Mouse (Mus musculus): ENCODE data around the gene Pax8. TPM values are rescaled to one million over a fixed set of nuclear protein-coding genes. Genes with fewer than 3 reads are reported as not detected.

Pax8 gene
- polyA plus RNA-seq, 1 experiment from 2014 or later: 0.09 TPM

DNA sequence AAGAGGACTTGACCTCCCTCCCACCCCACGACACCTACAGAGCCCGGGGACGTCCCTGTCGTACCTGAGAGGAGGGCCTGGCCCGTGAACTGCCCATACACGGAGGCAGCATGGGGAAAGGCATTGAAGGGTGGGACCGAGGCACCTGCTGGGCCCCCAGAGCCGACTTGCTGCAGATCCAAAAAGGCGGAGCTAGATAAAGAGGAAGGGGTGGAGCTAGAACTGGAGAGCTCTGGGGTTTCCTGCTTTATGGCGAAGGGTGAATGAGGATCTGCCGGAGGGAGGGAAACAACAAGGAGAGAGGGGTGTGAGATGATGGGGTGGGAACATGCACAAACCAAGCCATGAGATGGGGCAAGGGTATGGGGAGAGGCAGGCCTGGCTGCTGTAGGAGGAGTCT lies 39.7 kb downstream of the Pax8 start:
- H3K9ac ChIP-seq (replicated peaks; ENCODE audit: low read depth, low read length): no peak overlapping the region
- no peak overlapping the region for H3K4me3 ChIP-seq (ENCODE audit: low read depth, low read length)
- no peak overlapping the region for H3K27ac ChIP-seq (ENCODE audit: low read length)
- no peaks in the 10 kb centered on the region for H3K27me3 ChIP-seq (ENCODE audit: control insufficient read depth, insufficient read depth, low read length)
- H3K9me3 ChIP-seq (ENCODE audit: control insufficient read depth, low read depth, low read length): no peaks in the 10 kb centered on the region
- WGBS: 73% methylated on average over 11 of the region's 11 CpGs
- H3K36me3 ChIP-seq (ENCODE audit: control insufficient read depth, insufficient read depth, low read length): no peaks in the 10 kb centered on the region
- H3K4me2 ChIP-seq (replicated peaks; ENCODE audit: low read depth, low read length): no peak overlapping the region
- ATAC-seq (ENCODE audit: insufficient number of reproducible peaks, insufficient read depth, low FRiP score, low read depth): 0 out of 2 replicates have a peak, but pooled peaks have one; percentile 23
- no peaks in the 10 kb centered on the region for H3K4me1 ChIP-seq (ENCODE audit: control insufficient read depth, insufficient read depth, low read length)

DNA sequence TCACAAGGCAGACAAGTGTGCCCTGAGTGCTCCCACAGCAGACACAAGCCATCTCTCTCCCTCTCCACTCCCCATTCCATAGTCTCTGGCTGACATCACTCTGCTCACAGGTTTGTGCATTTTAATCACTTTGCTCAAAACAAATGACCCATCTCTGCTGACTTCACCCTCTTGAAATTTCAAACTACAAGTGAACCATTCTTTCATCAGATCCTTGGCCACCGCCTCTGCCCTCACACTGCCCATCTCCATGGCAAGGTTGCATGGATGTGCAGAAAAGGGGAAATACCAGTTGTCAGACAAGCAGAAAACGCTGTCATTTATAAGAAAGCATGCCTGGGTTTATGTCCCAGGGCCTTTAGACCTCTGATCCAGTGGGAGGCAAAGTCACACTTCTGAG lies 40.7 kb downstream of the Pax8 start:
- Histone ChIP-seq H3K4me3 (ENCODE audit: low read depth, low read length) (no peak overlapping the region), H3K27ac (ENCODE audit: low read length) (no peak overlapping the region), H3K9me3 (ENCODE audit: control insufficient read depth, low read depth, low read length) (no peaks in the 10 kb centered on the region), H3K36me3 (ENCODE audit: control insufficient read depth, insufficient read depth, low read length) (no peaks in the 10 kb centered on the region), H3K4me1 (ENCODE audit: control insufficient read depth, insufficient read depth, low read length) (no peaks in the 10 kb centered on the region), H3K9ac (replicated peaks; ENCODE audit: low read depth, low read length) (no peak overlapping the region), H3K27me3 (ENCODE audit: control insufficient read depth, insufficient read depth, low read length) (no peaks in the 10 kb centered on the region), H3K4me2 (replicated peaks; ENCODE audit: low read depth, low read length) (no peak overlapping the region)
- no peak for ATAC-seq (ENCODE audit: insufficient number of reproducible peaks, insufficient read depth, low FRiP score, low read depth)
- 74% methylated on average over 2 of the region's 2 CpGs for WGBS

DNA sequence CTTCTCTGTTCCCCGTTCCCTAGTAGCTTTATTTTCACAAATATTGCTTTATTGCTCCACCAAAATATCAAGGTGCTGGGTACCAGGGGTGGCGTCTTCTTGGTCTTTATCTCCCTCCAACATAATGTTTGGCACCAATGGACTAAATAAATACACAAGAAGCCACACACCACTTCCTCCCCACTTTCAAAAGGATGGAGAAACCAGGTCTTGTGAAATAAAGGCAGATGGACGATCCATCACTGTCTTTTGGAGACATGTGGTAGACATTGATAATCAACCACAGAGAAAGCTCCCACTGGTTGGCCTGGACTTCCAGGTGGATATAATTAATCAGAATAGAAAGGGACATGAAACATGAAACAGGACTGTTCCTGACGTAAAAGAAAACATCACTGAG lies 45.6 kb downstream of the Pax8 start:
- no peak overlapping the region for H3K4me2 ChIP-seq (replicated peaks; ENCODE audit: low read depth, low read length)
- H3K27me3 ChIP-seq (ENCODE audit: control insufficient read depth, insufficient read depth, low read length): no peaks in the 10 kb centered on the region
- no peak overlapping the region for H3K27ac ChIP-seq (ENCODE audit: low read length)
- 75% methylated on average over 4 of the region's 4 CpGs for WGBS
- H3K4me1 ChIP-seq (ENCODE audit: control insufficient read depth, insufficient read depth, low read length): no peaks in the 10 kb centered on the region
- no peak overlapping the region for H3K4me3 ChIP-seq (ENCODE audit: low read depth, low read length)
- no peaks in the 10 kb centered on the region for H3K9me3 ChIP-seq (ENCODE audit: control insufficient read depth, low read depth, low read length)
- no peak overlapping the region for H3K9ac ChIP-seq (replicated peaks; ENCODE audit: low read depth, low read length)
- H3K36me3 ChIP-seq (ENCODE audit: control insufficient read depth, insufficient read depth, low read length): no peaks in the 10 kb centered on the region
- no peak for ATAC-seq (ENCODE audit: insufficient number of reproducible peaks, insufficient read depth, low FRiP score, low read depth)

DNA sequence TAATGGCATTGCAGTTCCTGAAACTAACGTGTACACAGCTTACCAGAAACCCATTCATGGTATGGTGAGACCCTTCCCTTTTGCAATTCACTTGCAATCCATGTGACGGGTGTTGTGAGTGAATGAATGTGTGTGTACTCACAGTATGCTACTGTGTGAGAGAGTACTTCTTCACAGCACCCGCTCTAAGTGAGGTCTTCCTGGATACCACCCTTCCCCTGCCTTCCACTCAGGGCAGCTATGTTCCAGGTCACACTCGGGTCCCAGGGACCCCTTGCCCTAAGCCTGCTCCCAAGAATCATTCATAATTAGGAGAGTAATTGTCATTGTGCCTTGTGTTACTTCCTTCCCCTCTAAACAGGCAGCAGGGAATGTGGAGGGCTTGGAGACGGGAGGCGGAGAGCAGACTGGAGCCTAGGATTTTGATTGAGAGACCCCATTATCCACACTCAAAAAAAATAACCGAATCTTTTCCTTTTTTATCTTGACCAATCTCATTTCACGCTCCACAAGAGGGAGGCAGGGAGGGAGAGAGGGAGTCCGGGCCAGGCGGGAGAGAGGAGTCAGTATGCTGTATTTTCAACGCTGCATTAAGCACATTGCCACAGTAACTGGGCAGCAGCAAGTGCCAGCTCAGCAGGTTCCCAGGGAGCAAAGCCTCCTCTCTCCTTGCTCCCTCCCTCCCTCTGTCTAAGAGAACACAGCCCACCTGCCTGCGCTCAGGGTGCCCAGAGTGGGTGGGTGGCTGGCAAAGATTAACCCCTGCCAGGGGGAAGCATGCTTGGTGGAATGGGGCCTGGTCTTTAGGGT lies 47.3 kb downstream of the Pax8 start:
- Histone ChIP-seq H3K27ac (ENCODE audit: low read length) (no peak overlapping the region), H3K4me3 (ENCODE audit: low read depth, low read length) (no peak overlapping the region), H3K9me3 (ENCODE audit: control insufficient read depth, low read depth, low read length) (no peaks in the 10 kb centered on the region), H3K4me2 (replicated peaks; ENCODE audit: low read depth, low read length) (no peak overlapping the region), H3K27me3 (ENCODE audit: control insufficient read depth, insufficient read depth, low read length) (no peaks in the 10 kb centered on the region), H3K9ac (replicated peaks; ENCODE audit: low read depth, low read length) (no peak overlapping the region), H3K36me3 (ENCODE audit: control insufficient read depth, insufficient read depth, low read length) (no peaks in the 10 kb centered on the region), H3K4me1 (ENCODE audit: control insufficient read depth, insufficient read depth, low read length) (no peaks in the 10 kb centered on the region)
- WGBS: 41% methylated on average over 12 of the region's 12 CpGs
- peak; percentile 56; the same call in 1 of the 2 replicates for ATAC-seq (ENCODE audit: insufficient number of reproducible peaks, insufficient read depth, low FRiP score, low read depth)

DNA sequence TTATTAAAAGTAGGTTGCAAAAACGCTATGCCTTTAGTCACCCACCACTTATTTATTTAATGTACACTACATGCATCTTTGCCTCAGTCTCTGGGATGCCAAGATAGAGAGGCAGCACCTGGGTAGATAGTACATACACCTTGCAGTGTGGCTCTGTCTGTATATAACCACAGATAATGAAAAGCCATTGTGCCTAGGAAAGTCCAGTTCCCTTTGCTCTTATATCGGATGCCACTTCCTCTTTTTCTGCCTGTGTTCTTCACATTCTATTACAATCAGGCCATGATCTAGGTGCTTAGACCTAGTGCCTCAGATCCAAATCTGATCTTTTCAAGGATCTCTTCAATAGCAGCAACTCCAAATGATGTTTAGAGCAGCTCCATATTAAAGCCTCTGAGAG lies 49.8 kb downstream of the Pax8 start:
- Histone ChIP-seq H3K27me3 (ENCODE audit: control insufficient read depth, insufficient read depth, low read length) (no peaks in the 10 kb centered on the region), H3K4me1 (ENCODE audit: control insufficient read depth, insufficient read depth, low read length) (no peaks in the 10 kb centered on the region), H3K36me3 (ENCODE audit: control insufficient read depth, insufficient read depth, low read length) (no peaks in the 10 kb centered on the region), H3K4me2 (replicated peaks; ENCODE audit: low read depth, low read length) (no peak overlapping the region), H3K9me3 (ENCODE audit: control insufficient read depth, low read depth, low read length) (no peaks in the 10 kb centered on the region), H3K27ac (ENCODE audit: low read length) (no peak overlapping the region), H3K4me3 (ENCODE audit: low read depth, low read length) (no peak overlapping the region), H3K9ac (replicated peaks; ENCODE audit: low read depth, low read length) (no peak overlapping the region)
- WGBS: 77% methylated on average over 2 of the region's 2 CpGs
- no peak for ATAC-seq (ENCODE audit: insufficient number of reproducible peaks, insufficient read depth, low FRiP score, low read depth)

DNA sequence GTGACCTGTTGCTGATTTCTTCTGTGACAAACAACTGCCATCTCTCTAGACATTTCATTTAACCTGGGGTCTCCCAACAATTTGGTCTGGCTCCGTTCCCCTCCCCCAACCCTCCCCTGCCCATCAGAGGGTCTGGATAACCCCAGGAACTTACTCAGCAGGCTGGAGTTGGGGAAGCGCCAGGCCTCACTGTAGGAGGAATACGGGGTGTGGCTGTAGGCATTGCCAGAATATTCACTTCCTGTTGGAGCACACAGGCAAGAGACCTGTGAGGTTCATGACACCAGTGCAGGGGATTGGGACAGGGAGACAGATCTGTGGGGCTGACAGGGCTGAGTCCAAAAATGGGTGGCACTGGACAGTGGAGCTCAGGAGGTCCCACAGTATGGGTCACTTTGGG lies 52.6 kb downstream of the Pax8 start:
- Histone ChIP-seq H3K9me3 (ENCODE audit: control insufficient read depth, low read depth, low read length) (no peaks in the 10 kb centered on the region), H3K36me3 (ENCODE audit: control insufficient read depth, insufficient read depth, low read length) (no peaks in the 10 kb centered on the region)
- ATAC-seq (ENCODE audit: insufficient number of reproducible peaks, insufficient read depth, low FRiP score, low read depth): peak; percentile 46; the same call in 1 of the 2 replicates

DNA sequence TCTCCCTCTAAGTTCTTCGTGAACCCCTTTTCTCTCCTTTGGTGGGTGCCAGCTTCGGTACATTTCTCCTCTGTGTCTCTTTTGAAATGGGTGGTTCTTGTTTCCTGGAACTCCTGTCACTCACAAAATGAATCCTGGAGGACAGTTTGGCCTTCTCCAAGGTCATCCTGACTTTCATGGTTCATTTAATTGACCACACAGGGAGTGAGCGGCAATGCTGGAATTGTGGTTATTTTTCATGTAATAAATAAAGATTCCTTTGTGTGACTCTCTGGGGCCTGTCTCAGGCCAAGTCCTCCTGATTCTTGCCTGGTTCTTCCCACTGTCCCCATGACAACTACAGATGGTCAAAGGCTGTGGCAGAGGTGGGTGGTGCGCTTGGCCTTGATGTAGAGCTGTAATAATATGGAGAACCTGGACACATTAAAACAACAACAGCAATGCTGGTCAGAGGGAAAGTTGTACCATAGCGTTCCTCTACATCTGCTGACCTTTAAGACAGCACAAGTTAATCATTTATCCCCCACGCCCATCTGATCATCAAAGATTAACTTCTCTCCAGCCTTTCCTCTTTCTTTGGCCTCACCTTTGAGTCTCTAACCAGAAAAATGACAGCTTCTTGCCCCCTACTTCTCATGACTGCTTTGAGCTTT lies 54.1 kb downstream of the Pax8 start:
- H3K27me3 ChIP-seq (ENCODE audit: control insufficient read depth, insufficient read depth, low read length): no peaks in the 10 kb centered on the region
- no peak overlapping the region for H3K4me3 ChIP-seq (ENCODE audit: low read depth, low read length)
- no peak overlapping the region for H3K4me2 ChIP-seq (replicated peaks; ENCODE audit: low read depth, low read length)
- no peak for ATAC-seq (ENCODE audit: insufficient number of reproducible peaks, insufficient read depth, low FRiP score, low read depth)
- no peaks in the 10 kb centered on the region for H3K36me3 ChIP-seq (ENCODE audit: control insufficient read depth, insufficient read depth, low read length)
- no peak overlapping the region for H3K9ac ChIP-seq (replicated peaks; ENCODE audit: low read depth, low read length)
- peaks cover 4% of the 10 kb centered on the region; the same call in 1 of the 2 replicates for H3K4me1 ChIP-seq (ENCODE audit: control insufficient read depth, insufficient read depth, low read length)
- no peaks in the 10 kb centered on the region for H3K9me3 ChIP-seq (ENCODE audit: control insufficient read depth, low read depth, low read length)
- H3K27ac ChIP-seq (ENCODE audit: low read length): no peak overlapping the region
- 88% methylated on average over 6 of the region's 6 CpGs for WGBS

More for the DNA sequence above, 52.6 kb downstream of the Pax8 start:
- no peak overlapping the region for H3K27ac ChIP-seq (ENCODE audit: low read length)
- H3K4me1 ChIP-seq (ENCODE audit: control insufficient read depth, insufficient read depth, low read length): no peaks in the 10 kb centered on the region
- H3K9ac ChIP-seq (replicated peaks; ENCODE audit: low read depth, low read length): no peak overlapping the region
- H3K4me3 ChIP-seq (ENCODE audit: low read depth, low read length): no peak overlapping the region
- no peaks in the 10 kb centered on the region for H3K27me3 ChIP-seq (ENCODE audit: control insufficient read depth, insufficient read depth, low read length)
- WGBS: 74% methylated on average over 3 of the region's 3 CpGs
- H3K4me2 ChIP-seq (replicated peaks; ENCODE audit: low read depth, low read length): no peak overlapping the region

DNA sequence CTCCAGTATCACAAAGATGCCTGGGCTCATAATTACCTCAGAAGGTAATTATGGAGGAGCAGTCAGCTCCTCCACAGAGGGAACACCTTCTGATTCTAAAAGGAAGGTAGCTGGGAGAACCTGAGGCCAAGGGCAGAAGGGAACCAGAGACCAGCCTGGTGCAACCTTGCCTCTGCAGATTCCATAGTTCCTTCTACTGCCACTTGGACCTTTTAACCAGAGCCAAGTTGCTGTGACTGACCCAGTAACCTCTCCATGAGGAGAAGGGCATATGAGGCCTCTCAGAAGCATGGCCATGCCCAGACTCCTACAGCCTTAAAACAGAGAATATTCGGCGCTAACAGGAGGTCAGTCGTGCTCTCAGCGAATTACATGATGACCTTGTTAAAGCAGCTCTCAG lies 57.8 kb downstream of the Pax8 start:
- no peak for ATAC-seq (ENCODE audit: insufficient number of reproducible peaks, insufficient read depth, low FRiP score, low read depth)
- H3K27me3 ChIP-seq (ENCODE audit: control insufficient read depth, insufficient read depth, low read length): no peaks in the 10 kb centered on the region
- no peak overlapping the region for H3K4me3 ChIP-seq (ENCODE audit: low read depth, low read length)
- H3K9me3 ChIP-seq (ENCODE audit: control insufficient read depth, low read depth, low read length): no peaks in the 10 kb centered on the region
- H3K36me3 ChIP-seq (ENCODE audit: control insufficient read depth, insufficient read depth, low read length): no peaks in the 10 kb centered on the region
- H3K4me1 ChIP-seq (ENCODE audit: control insufficient read depth, insufficient read depth, low read length): peaks cover 13% of the 10 kb centered on the region
- H3K4me2 ChIP-seq (replicated peaks; ENCODE audit: low read depth, low read length): no peak overlapping the region
- 83% methylated on average over 4 of the region's 4 CpGs for WGBS
- H3K9ac ChIP-seq (replicated peaks; ENCODE audit: low read depth, low read length): no peak overlapping the region
- no peak overlapping the region for H3K27ac ChIP-seq (ENCODE audit: low read length)
